Mouse (Mus musculus) midbrain, embryonic 12.5 days (tissue): Measurements from ENCODE around the gene Blcap. TPM values are rescaled to one million over a fixed set of nuclear protein-coding genes. Genes with fewer than 3 reads are reported as not detected.

Source experiments
- ATAC-seq: fragments of 200-750 bp; cut with Nextera tagmentation; 2 replicates; pipeline ENCODE4 v1.8.0; 2017; ENCODE audit warnings: low read depth, moderate TSS enrichment, moderate library complexity; ENCODE audit not compliant: low FRiP score
- H3K27ac ChIP-seq: fragments of 300-500 bp; sonication (generic); replicated peaks from 2 replicates; pipeline ENCODE4 v1.5.1; 2016; ENCODE audit warnings: mild to moderate bottlenecking
- H3K27me3 ChIP-seq: fragments of 300-500 bp; sonication (generic); 2 replicates; pipeline ENCODE4 v1.6.1; 2016; ENCODE audit warnings: mild to moderate bottlenecking
- H3K36me3 ChIP-seq: fragments of 300-500 bp; sonication (generic); 2 replicates; pipeline ENCODE4 v1.6.1; 2016
- H3K4me1 ChIP-seq: fragments of 300-500 bp; sonication (generic); 2 replicates; pipeline ENCODE4 v1.6.1; 2016
- H3K4me2 ChIP-seq: fragments of 300-500 bp; sonication (generic); replicated peaks from 2 replicates; pipeline ENCODE4 v1.6.1; 2016; ENCODE audit warnings: mild to moderate bottlenecking, moderate library complexity
- H3K4me3 ChIP-seq: fragments of 300-500 bp; sonication (generic); 2 replicates; pipeline ENCODE4 v1.5.1; 2016; ENCODE audit warnings: mild to moderate bottlenecking
- H3K9ac ChIP-seq: fragments of 300-500 bp; sonication (generic); replicated peaks from 2 replicates; pipeline ENCODE4 v1.6.1; 2016; ENCODE audit warnings: mild to moderate bottlenecking, moderate library complexity
- H3K9me3 ChIP-seq: fragments of 300-500 bp; sonication (generic); 2 replicates; pipeline ENCODE4 v1.6.1; 2016; ENCODE audit warnings: mild to moderate bottlenecking
- WGBS: fragments of 180-500 bp; shearing (Covaris S2); methylation state at CpG from one replicate; pipeline ENCODE4 v1.1.7; 2016; 5-methylcytosine and 5-hydroxymethylcytosine counted together
- polyA plus RNA-seq: library from polyadenylated mRNA; unstranded; fragments of >200 nt; fragmentation: Nextera tagmentation; extraction: Ambion mirVana; gene quantifications from 2 replicates; pipeline ENCODE4 v1.2.1, GENCODE M21; 2016

Blcap gene
- polyA plus RNA-seq, 1 experiment from 2014 or later: 132 TPM

DNA sequence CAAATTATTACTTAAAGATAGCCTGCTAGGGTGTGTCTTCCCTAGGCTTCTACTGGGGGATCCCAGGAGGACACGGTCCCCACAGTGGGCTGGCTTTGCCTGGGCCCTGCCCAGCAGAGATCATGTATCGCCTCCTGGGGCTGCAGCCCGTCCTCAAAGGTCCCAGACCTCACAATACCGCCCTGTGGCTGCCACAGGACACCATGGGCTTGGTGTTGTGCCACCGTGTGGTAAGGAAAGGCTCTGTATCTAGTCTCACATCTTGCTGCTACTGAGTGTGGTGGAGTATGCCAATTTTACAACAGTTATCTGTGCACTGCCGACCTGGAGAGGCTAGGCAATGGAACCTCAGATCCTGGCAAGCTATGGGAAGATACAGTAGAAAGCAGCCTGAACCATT, 12.6 kb downstream of the Blcap start:
- 48% methylated on average over 6 of the region's 6 CpGs for WGBS
- Histone ChIP-seq H3K9me3 (peaks cover 42% of the 10 kb centered on the region), H3K27me3 (no peaks in the 10 kb centered on the region; the same call in 1 of the 2 replicates), H3K9ac (no peak overlapping the region), H3K4me2 (no peak overlapping the region), H3K27ac (no peak overlapping the region), H3K4me3 (no peak overlapping the region), H3K36me3 (peaks cover 67% of the 10 kb centered on the region), H3K4me1 (peaks cover 29% of the 10 kb centered on the region)
- ATAC-seq: no peak

DNA sequence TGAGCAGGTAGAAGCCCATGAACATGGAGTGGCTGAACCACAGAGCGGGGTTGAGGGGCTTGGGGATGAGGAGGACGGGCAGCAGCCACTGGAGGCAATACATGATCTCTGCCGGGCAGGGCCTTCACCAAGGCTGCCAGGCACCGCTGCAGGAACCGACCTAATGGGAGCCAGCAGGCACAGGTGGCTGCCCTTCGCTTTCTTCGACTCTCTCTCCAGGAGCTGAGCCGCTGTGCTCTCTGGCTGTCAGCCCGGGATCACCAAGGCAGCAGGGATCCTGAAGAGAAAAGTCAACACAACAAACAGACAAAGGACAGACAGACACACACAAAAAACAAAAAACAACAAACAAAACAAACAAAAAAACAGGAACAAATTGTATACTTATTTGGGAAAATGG, 13.0 kb downstream of the Blcap start:
- Histone ChIP-seq H3K9ac (no peak overlapping the region), H3K27me3 (no peaks in the 10 kb centered on the region; the same call in 1 of the 2 replicates), H3K4me3 (no peak overlapping the region), H3K9me3 (peaks cover 42% of the 10 kb centered on the region), H3K4me1 (peaks cover 29% of the 10 kb centered on the region), H3K27ac (no peak overlapping the region), H3K4me2 (no peak overlapping the region), H3K36me3 (peaks cover 62% of the 10 kb centered on the region)
- 68% methylated on average over 9 of the region's 9 CpGs for WGBS
- no peak for ATAC-seq

DNA sequence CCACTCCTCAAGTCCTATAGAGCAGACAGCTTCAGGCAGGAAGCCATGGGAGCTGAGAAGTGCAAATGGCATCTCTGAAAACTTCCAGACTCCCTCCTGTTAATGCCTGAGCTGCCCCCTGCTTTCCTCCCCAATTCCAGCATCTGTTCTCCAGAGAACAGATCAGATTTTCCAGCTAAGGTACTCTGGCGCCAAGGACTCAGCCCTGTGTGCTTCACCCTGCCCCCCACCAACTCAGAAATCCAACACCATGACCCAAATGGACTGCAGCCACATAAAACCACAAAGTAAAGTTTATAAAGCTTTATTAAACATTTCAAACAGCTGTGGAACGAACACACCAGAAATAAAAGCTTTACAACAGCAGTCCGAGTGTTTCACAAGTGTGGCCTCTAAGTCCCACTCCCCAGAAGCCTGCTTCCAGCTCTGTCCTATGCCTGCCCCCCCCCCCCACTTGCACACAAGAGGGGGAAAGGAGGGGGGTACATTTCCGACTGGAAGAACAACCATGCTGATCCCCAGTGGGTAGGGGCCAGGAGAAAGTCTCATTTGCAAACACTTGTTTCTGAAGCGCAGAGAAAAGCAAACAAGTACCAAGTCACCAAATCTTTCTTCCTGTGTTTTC, 14.9 kb downstream of the Blcap start:
- peaks cover 31% of the 10 kb centered on the region for H3K9me3 ChIP-seq
- no peak for ATAC-seq
- no peak overlapping the region for H3K27ac ChIP-seq
- peaks cover 23% of the 10 kb centered on the region for H3K4me1 ChIP-seq
- H3K4me2 ChIP-seq: no peak overlapping the region
- H3K4me3 ChIP-seq: no peak overlapping the region
- peaks cover 9% of the 10 kb centered on the region for H3K27me3 ChIP-seq
- no peak overlapping the region for H3K9ac ChIP-seq
- 64% methylated on average over 5 of the region's 5 CpGs for WGBS
- peaks cover 48% of the 10 kb centered on the region for H3K36me3 ChIP-seq

DNA sequence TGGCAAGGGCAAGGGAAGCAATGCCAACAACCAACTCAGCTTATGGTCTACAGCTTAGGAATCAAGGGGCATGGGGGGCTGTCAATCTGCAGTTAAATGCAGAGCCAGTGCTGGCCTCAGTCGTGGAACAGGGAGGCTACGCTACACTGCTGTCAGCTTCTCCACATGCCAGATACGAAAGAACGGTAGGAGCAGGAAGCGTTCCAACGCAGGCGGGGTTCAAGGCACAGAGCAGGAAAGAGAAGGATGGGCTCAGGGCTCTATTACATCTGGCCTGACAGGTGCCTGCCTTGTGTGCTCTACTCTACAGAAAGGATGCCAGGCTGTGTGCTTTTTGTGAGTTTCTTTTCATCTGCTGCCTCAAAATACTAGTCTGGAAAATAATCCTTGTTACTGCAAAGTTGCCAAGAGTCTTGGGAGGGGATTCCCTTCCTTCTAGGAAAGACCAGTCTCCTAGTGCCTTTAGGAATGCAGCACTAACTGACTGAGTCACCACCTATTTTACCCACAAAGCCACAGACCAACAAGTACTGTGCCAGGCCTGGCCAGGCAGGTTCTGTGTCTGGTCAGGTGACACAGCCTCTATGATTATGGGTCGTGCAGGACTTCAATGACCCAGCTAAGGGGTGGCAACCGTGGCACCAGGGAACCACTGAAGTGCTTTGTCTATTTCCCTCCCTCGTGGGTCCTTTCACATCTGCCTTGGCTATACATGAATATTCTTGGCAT, 18.8 kb downstream of the Blcap start:
- peaks cover 23% of the 10 kb centered on the region for H3K36me3 ChIP-seq
- no peak overlapping the region for H3K27ac ChIP-seq
- WGBS: 88% methylated on average over 10 of the region's 10 CpGs
- H3K4me2 ChIP-seq: no peak overlapping the region
- no peaks in the 10 kb centered on the region for H3K9me3 ChIP-seq
- H3K4me1 ChIP-seq: peaks cover 24% of the 10 kb centered on the region
- H3K9ac ChIP-seq: no peak overlapping the region
- ATAC-seq: no peak
- H3K27me3 ChIP-seq: peaks cover 34% of the 10 kb centered on the region
- H3K4me3 ChIP-seq: no peak overlapping the region

DNA sequence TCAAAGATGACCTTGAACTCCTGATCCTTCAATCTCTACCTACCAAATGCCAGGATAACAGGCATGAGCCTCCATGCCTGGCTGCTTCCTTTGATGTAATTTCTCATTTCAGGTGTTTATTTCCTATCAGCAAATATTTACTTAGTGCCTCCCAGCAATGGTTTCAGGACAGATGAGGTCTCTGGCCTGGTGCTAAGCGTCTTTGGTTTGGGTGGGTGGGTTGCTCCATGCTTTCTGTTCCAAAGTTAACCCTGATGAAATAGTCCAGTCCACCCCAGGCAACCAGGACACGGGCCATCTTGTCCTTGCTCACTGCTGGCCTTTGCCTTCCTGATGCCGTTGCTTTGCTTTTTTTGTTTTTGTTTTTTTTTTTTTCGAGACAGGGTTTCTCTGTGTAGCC, 20.8 kb downstream of the Blcap start:
- H3K4me1 ChIP-seq: peaks cover 43% of the 10 kb centered on the region
- H3K9ac ChIP-seq: no peak overlapping the region
- no peaks in the 10 kb centered on the region for H3K9me3 ChIP-seq
- 79% methylated on average over 4 of the region's 4 CpGs for WGBS
- H3K27ac ChIP-seq: no peak overlapping the region
- H3K4me2 ChIP-seq: no peak overlapping the region
- H3K27me3 ChIP-seq: peaks cover 49% of the 10 kb centered on the region
- ATAC-seq: no peak
- peaks cover 9% of the 10 kb centered on the region; the same call in 1 of the 2 replicates for H3K36me3 ChIP-seq
- no peak overlapping the region for H3K4me3 ChIP-seq

DNA sequence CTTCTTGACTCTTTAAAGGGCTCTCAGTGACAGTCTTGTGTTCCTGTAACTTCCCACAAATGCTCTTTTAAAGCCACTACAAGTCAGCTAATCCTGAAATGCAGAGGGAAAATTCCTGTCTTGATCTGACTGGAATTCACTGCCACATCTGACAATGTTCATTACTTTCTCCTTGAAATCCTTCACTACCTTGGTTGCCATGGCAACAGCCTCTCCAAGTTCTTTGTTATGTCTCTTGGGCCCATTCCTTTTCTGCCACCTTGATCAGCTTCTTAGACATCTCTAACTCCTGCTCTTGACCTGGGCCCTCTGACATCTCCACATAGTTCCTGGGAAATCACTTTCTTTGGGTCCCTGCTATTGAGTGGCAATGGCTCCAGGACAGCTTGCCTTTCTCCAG, 24.4 kb downstream of the Blcap start:
- no peak for ATAC-seq
- H3K4me1 ChIP-seq: peaks cover 62% of the 10 kb centered on the region
- H3K27ac ChIP-seq: no peak overlapping the region

DNA sequence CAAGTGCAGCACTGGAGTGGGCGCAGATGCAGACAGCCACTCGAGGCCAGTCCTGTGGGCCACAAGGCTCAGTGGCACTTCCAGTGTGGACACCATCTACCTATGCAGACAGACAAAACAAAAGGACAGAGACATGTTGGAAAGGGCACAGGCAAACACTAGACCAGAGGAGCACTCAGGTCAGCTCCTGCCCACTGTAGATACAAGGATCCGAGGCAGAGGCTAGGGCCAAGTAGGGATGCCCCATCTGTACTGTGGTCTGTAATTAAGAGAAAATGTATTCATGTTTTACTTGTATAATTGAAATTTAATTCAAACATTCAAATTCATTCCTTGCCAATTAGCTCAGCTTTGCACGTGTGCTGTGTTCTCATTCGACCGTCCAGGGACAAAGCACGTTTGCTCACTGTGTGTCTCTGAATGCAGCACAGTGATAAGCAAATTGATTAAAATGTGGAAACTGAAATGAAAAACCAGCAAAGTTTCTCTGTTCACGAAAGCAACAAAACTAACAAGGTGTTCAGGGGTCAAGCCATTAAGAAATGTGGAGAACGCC, 26.7 kb downstream of the Blcap start:
- H3K4me3 ChIP-seq: no peak overlapping the region
- no peak overlapping the region for H3K9ac ChIP-seq
- peaks cover 9% of the 10 kb centered on the region; the same call in 1 of the 2 replicates for H3K36me3 ChIP-seq
- peak overlapping the region; percentile 43 for H3K27ac ChIP-seq
- peaks cover 44% of the 10 kb centered on the region for H3K27me3 ChIP-seq
- no peak for ATAC-seq
- peaks cover 85% of the 10 kb centered on the region for H3K4me1 ChIP-seq
- H3K9me3 ChIP-seq: no peaks in the 10 kb centered on the region
- H3K4me2 ChIP-seq: no peak overlapping the region
- 57% methylated on average over 9 of the region's 9 CpGs for WGBS

More for the DNA sequence above, 24.4 kb downstream of the Blcap start:
- Histone ChIP-seq H3K4me3 (no peak overlapping the region), H3K27me3 (peaks cover 55% of the 10 kb centered on the region), H3K9ac (no peak overlapping the region), H3K9me3 (no peaks in the 10 kb centered on the region), H3K4me2 (no peak overlapping the region), H3K36me3 (peaks cover 9% of the 10 kb centered on the region; the same call in 1 of the 2 replicates)

DNA sequence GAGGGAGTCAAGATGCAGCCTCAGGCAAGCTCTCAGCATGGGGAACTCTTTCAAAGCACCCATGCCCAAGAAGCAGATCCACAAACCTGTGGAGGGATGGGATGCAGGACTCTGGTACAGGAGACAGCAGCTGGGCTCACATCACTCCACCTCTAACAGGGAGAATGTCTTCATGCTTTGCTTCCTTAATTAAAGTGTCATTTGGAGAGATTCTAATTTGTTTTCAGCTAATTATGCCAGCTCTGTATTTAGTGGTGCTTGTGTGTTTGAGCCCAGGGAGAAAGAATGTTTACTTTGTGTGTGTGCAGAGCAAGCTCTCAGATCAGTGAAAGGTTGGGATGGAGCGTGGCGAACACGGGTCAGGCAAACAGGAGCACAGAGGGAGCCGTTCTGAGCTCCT, 28.7 kb downstream of the Blcap start:
- H3K4me1 ChIP-seq: peaks cover 77% of the 10 kb centered on the region
- H3K27me3 ChIP-seq: peaks cover 47% of the 10 kb centered on the region
- no peak overlapping the region for H3K4me3 ChIP-seq
- H3K27ac ChIP-seq: peak overlapping the region; percentile 74
- H3K9ac ChIP-seq: no peak overlapping the region
- 0 out of 2 replicates have a peak, but pooled peaks cover under 1% of the 10 kb centered on the region for H3K36me3 ChIP-seq
- WGBS: 54% methylated on average over 4 of the region's 4 CpGs
- H3K9me3 ChIP-seq: no peaks in the 10 kb centered on the region
- H3K4me2 ChIP-seq: no peak overlapping the region
- no peak for ATAC-seq

DNA sequence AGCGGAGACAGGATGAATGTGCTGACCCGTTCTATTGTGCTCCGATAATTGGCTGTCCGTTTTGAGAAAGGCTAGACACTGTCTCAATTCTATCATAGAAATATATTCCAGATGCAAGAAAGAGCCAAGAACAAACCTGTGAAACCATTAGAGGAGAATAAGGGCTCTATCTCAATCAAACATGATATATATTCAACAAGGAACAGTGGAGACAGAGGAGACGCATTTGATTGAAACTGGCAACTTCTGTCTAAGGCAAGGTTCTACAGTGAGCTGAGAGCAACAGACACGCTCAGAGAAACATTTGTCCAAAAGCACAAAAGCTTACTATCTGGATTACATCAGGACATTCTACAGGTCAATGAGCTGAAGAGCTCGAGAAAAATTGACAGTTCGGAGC, 29.4 kb downstream of the Blcap start:
- peaks cover 78% of the 10 kb centered on the region for H3K4me1 ChIP-seq
- H3K27ac ChIP-seq: peak overlapping the region; percentile 74
- H3K9me3 ChIP-seq: no peaks in the 10 kb centered on the region
- no peak overlapping the region for H3K9ac ChIP-seq
- no peak for ATAC-seq
- no peaks in the 10 kb centered on the region for H3K36me3 ChIP-seq
- no peak overlapping the region for H3K4me3 ChIP-seq
- H3K4me2 ChIP-seq: peak overlapping the region; percentile 23; the same call in 1 of the 2 replicates
- peaks cover 45% of the 10 kb centered on the region for H3K27me3 ChIP-seq
- WGBS: 35% methylated on average over 8 of the region's 8 CpGs

DNA sequence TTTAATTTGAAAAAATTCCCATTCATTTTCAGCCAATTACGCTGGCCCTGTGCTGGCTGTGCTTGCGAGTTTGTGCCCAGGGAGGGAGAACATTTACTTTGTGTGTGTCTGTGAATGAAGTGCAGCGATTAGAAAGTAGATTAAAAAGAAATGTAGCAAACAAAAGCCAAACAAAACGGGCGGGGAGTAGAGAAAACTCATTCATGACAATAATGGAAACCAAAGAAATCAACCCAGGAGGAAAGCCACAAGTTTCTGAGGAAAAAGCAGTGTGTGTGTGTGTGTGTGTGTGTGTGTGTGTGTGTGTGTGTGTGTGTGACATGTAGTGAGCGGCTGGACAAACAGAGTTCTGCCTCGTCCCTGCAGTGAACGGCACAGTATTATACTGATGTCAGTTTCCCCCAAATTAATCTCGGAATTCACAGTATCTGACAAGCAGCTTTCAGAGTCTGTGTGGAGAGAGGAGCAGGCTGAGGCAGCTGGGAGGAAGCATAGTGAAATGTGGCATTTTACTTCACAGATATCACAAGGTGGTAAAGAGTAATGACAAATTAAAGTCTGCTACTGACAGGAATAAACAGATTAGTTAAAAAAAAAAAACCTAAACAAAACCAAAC, 30.0 kb downstream of the Blcap start:
- H3K36me3 ChIP-seq: no peaks in the 10 kb centered on the region
- WGBS: 20% methylated on average over 9 of the region's 9 CpGs
- peaks cover 46% of the 10 kb centered on the region for H3K27me3 ChIP-seq
- H3K9ac ChIP-seq: peak overlapping the region; percentile 41
- no peaks in the 10 kb centered on the region for H3K9me3 ChIP-seq
- H3K4me3 ChIP-seq: no peak overlapping the region
- peak overlapping the region; percentile 74 for H3K27ac ChIP-seq
- peak; percentile 47; the same call in 1 of the 2 replicates for ATAC-seq
- H3K4me2 ChIP-seq: peak overlapping the region; percentile 23
- peaks cover 78% of the 10 kb centered on the region for H3K4me1 ChIP-seq

DNA sequence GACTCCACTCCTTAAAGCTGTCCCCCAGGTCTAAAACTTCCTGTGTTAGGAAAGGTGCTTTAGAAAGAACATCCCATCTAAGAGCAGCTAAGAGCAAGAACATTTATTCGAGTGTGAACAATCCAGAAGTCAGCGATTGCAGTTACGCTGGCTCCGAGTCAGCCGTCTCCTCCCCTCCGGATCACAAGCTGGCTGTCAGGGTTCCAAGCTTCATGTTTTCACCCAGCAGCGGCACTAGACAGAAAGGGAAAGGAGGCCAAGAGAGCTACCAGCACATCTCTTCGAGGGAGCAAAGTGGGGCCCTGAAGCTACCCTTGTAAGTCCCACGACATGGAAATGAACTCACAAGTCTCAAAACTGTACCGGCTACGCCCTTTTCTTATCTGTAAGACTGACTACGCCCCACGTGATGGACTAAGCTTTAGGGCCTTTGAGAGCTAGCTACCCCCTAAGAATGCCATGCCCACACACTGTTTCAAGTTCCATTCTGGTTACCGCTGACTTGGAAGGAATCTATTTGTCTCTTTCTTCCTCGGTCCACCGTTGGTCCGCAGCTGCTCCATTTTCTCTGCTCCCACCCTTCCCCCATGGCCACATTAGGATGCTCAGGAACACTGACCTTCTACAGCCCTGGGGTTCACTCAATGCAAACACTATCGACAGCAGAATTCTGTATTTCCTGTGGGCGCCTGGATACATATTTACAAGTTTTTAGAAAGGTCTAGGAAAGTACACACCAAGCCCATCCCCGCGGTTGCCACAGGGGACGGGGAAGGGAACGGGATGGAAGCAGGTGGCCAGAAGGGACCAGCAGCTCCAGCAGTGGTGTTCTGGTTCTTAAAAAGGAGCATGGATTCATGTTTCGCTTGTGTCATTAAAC, 30.8 kb downstream of the Blcap start:
- Histone ChIP-seq H3K9ac (0 out of 2 replicates have a peak overlapping the region, but pooled peaks have one; percentile 24), H3K36me3 (no peaks in the 10 kb centered on the region), H3K27ac (peak overlapping the region; percentile 74), H3K4me3 (no peak overlapping the region), H3K27me3 (peaks cover 48% of the 10 kb centered on the region), H3K4me1 (peaks cover 73% of the 10 kb centered on the region), H3K9me3 (no peaks in the 10 kb centered on the region), H3K4me2 (peak overlapping the region; percentile 23)
- ATAC-seq: peak; percentile 43
- WGBS: 48% methylated on average over 24 of the region's 24 CpGs
